Mouse (Mus musculus) cerebellum, postnatal 25 days (tissue): Measurements from ENCODE around the gene Nhlh1.

ENCODE experiments used
- DNase-seq, 2 experiments: peaks; one replicate each; pipeline ENCODE4 v3.0.0; 2021; ENCODE audit warnings: mixed read lengths in 2 of 2

Gene Nhlh1

DNA sequence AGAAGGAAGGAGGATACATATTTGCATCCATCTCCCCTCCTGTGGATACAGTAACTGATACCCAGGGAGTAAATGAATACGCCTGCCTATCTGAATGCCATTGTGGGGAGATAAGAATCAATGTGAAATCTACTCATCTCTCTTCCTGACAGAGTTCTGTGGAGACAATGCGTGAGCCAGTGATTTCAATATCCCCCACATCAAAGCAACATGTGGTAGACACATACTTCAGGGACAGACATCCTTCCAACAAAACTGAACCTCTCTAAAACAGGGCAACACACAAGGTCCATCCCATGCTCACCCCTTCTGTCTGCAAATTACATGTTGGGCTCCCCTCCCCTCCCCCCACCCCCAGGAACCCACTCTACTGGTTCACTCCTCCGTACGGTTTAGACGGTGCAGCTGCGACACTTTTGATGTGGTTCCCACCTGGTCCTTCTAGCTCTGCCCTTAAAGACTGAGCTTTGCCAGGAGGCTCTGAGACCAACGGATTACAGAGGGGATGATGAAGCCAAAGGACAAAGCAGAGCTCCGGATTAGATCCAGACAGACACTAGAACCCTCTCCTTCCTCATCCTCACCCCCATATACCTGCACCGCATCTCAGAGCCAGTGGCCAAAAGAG lies 41.9 kb downstream of the Nhlh1 start:
- no peak for DNase-seq

DNA sequence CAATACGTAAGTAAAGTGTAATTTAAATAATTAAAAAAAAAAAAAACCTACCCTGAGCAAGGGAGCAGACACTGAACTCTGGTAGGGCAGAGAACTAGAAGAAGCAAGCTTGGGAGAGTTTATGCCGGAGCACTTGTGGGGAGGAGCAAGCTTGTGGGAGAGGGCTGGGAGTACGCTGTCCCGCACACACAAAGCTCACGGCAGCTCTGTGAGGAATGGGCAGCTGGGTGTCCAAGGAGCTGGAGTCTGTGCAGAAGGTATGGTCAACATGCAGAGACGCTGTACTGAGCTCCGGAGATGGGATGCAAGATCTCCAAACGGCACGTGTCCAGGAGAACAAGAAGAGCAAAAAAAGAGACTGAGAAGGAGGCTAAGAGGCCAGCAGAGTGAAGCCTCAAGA lies 42.6 kb downstream of the Nhlh1 start:
- no peak for DNase-seq

- DNase-seq: peak; percentile 67 to 83
Measured at GRCm38 (mm10) chr1:172012030-172012429, 45.3 kb downstream of the Nhlh1 start.

DNA sequence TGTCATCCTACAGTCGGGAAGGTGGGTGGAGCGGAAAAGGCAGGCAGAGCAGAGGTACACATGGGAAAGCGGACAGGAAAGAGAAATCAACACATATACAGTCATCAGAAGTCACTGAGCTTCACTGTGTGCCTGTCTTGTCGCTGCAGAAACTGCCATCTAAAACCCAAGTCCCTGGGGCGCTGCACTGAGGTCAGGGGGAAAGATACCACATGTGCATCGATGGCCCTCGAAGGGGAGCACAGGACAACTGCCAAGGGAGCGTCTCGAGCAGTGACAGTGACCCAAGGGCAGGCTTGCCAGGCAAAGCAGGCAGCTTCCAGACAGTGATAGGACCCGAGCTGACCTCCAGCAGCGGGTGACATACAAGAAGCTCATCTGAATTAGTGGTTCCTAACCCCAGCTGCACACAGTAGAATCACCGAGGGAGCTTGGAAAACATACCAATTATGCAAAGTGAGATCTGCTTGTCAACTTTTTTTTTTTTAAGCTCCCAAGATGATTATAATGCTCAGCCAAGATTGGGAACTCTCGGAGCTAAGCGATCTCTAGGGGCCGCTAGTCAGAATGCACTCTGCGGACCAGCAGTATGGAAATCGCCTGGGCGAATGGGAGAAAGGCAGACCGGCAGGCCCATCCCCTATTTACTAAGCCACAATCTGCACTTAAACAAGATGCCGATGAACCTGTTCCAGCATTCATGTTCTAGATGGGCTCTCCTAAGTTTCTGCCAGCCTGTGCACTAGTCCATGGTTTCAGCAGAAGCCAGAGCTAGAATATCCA lies 47.1 kb downstream of the Nhlh1 start:
- no peak for DNase-seq

DNA sequence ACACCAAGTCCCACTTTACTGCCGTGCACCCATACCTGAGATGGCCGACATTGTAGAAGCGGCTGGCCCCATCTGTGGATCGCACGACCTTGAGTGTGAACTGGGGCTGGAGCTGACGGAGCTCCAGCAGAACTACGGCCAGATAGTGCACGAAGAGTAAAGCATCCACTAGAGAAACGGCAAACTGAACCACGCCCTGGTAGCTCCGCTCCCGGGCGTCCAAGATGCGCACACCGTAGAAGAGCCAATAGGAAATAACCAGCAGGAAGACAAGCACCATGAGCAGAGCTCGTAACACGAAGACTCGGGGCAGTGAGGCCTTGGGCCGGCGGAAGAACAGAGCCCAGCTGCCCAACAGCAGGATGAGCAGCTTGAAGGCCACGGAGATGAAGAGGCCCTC lies 48.0 kb downstream of the Nhlh1 start:
- no peak for DNase-seq

DNA sequence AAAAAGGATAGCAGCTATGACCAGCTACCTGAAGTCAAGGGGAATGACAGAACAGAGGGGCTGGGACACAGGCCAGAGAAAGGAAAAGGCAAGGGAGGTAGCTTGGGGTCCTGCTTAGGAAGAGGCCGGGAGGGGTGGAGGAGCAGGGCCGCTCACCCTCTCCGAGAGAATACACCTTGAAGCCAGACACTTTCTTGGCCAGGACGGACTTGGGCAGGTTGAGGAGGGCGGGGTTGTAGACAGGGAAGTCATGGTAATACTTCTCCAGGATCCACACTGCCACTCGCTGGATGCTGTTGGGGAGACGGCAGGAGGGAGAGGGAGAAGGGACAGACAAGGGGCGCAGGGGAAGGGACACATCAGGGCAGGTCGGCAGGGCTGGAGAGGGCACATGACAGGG lies 49.0 kb downstream of the Nhlh1 start:
- DNase-seq: no peak

GRCm38 (mm10) chr1:172007761-172008160 lies 49.6 kb downstream of the Nhlh1 start:
- DNase-seq: no peak
